Mouse (Mus musculus) limb, embryonic 12.5 days (tissue): Measurements from ENCODE around the gene A530016L24Rik. TPM values are rescaled to one million over a fixed set of nuclear protein-coding genes. Genes with fewer than 3 reads are reported as not detected.

Experiments used
- ATAC-seq: fragments of 200-750 bp; cut with Nextera tagmentation; 2 replicates; pipeline ENCODE4 v1.8.0; 2017; ENCODE audit warnings: low read depth, moderate TSS enrichment; ENCODE audit not compliant: insufficient number of reproducible peaks, insufficient read depth, low FRiP score, low TSS enrichment
- H3K27ac ChIP-seq: fragments of 300-500 bp; sonication (generic); 2 replicates; pipeline ENCODE4 v1.5.1; 2016; ENCODE audit warnings: mild to moderate bottlenecking, moderate library complexity
- H3K27me3 ChIP-seq: fragments of 300-500 bp; sonication (generic); 2 replicates; pipeline ENCODE4 v1.6.1; 2016; ENCODE audit warnings: mild to moderate bottlenecking, moderate library complexity
- H3K36me3 ChIP-seq: fragments of 300-500 bp; sonication (generic); 2 replicates; pipeline ENCODE4 v1.6.1; 2016; ENCODE audit warnings: mild to moderate bottlenecking, moderate library complexity
- H3K4me1 ChIP-seq: fragments of 300-500 bp; sonication (generic); replicated peaks from 2 replicates; pipeline ENCODE4 v1.6.1; 2016
- H3K4me2 ChIP-seq: fragments of 300-500 bp; sonication (generic); 2 replicates; pipeline ENCODE4 v1.6.1; 2016; ENCODE audit warnings: mild to moderate bottlenecking, moderate library complexity
- H3K4me3 ChIP-seq: fragments of 300-500 bp; sonication (generic); replicated peaks from 2 replicates; pipeline ENCODE4 v1.5.1; 2016; ENCODE audit warnings: mild to moderate bottlenecking
- H3K9ac ChIP-seq: fragments of 300-500 bp; sonication (generic); replicated peaks from 2 replicates; pipeline ENCODE4 v1.6.1; 2016; ENCODE audit warnings: mild to moderate bottlenecking, moderate library complexity
- H3K9me3 ChIP-seq: fragments of 300-500 bp; sonication (generic); 2 replicates; pipeline ENCODE4 v1.6.1; 2016; ENCODE audit warnings: mild to moderate bottlenecking, moderate library complexity
- WGBS: fragments of 180-500 bp; shearing (Covaris S2); methylation state at CpG from one replicate; pipeline ENCODE4 v1.1.7; 2016; 5-methylcytosine and 5-hydroxymethylcytosine counted together
- polyA plus RNA-seq: library from polyadenylated mRNA; unstranded; fragments of >200 nt; fragmentation: Nextera tagmentation; extraction: Ambion mirVana; gene quantifications from 2 replicates; pipeline ENCODE4 v1.2.1, GENCODE M21; 2016

Gene A530016L24Rik
- polyA plus RNA-seq, 1 experiment from 2014 or later, result not detected

DNA sequence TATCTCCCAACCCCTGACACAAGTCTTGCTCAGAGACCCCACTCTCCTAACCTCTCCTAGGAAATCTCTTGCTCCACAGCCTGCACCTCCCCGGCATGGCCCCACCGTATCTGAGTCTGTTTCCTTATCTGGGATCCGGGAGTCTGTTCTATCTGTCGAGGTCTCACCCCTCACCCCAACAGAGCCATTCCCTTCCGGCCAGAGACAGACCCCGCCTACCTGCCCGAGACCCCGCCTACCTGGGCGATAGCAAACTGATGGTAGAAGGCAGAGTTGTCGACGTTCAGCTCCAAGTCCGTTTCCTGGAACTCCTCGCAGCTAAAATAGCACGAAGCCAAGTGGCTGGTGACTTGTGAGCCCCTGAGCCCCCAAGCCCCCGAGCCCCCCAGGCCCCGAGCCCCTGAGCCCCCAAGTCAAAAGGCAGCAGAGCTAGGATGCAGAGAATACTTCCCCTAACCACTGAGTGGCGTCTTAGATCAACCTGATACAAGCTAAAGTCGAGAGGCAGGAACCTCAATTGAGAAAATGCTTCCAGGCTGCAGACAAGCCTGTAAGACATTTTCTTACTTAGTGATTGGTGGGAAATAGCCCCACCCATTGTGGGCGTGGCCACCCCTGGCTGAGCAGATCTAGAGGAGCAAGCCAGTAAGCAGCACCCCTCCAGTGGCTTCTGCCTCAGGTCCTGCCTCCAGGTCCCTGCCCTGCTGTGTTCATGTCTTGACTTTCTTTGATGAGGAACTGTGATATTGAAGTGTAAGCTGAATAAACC is 13.9 kb downstream of the A530016L24Rik start:
- H3K36me3 ChIP-seq, result no peaks in the 10 kb centered on the region
- peaks cover 28% of the 10 kb centered on the region for H3K27me3 ChIP-seq
- 30% methylated on average over 19 of the region's 19 CpGs for WGBS
- H3K9ac ChIP-seq, result no peak overlapping the region
- H3K4me1 ChIP-seq, result no peaks in the 10 kb centered on the region
- no peak overlapping the region for H3K27ac ChIP-seq
- H3K4me2 ChIP-seq, result no peak overlapping the region
- no peak overlapping the region for H3K4me3 ChIP-seq
- ATAC-seq, result no peak
- 0 out of 2 replicates have a peak, but pooled peaks cover 5% of the 10 kb centered on the region for H3K9me3 ChIP-seq

- Histone ChIP-seq H3K27ac (no peak overlapping the region), H3K9ac (no peak overlapping the region), H3K4me2 (no peak overlapping the region), H3K4me3 (no peak overlapping the region), H3K9me3 (0 out of 2 replicates have a peak, but pooled peaks cover 5% of the 10 kb centered on the region), H3K36me3 (no peaks in the 10 kb centered on the region), H3K27me3 (peaks cover 54% of the 10 kb centered on the region), H3K4me1 (peaks cover 7% of the 10 kb centered on the region; the same call in 1 of the 2 replicates)
- no peak for ATAC-seq
- WGBS, result 71% methylated on average over 6 of the region's 6 CpGs
Measured at GRCm38 (mm10) chr12:112506267-112506666, 17.0 kb downstream of the A530016L24Rik start.

DNA sequence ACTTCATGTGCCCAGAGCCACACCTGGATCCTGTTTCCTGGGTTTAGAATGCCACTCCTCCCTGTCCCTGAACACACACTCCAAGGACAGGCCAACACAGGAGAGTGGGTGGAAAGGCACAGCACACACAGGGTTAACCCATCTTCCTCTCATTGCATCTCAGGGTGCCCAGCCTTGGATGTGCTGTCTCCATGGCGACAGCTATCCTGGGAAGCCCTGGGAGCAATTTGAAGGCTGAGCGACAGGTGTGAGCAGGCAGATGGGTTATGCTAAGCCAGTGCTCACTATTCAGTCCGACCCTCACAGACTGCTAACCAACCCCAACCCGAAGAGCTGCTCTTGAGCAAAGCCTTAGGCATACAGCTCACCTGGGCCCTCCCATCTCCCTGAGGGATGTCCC is 18.0 kb downstream of the A530016L24Rik start:
- 34% methylated on average over 4 of the region's 4 CpGs for WGBS
- Histone ChIP-seq H3K27me3 (peaks cover 63% of the 10 kb centered on the region), H3K9ac (no peak overlapping the region)

GRCm38 (mm10) chr12:112507984-112508383 is 18.7 kb downstream of the A530016L24Rik start:
- Histone ChIP-seq H3K27ac (no peak overlapping the region), H3K4me1 (peaks cover 7% of the 10 kb centered on the region; the same call in 1 of the 2 replicates), H3K9ac (no peak overlapping the region), H3K27me3 (peaks cover 62% of the 10 kb centered on the region), H3K4me3 (no peak overlapping the region), H3K9me3 (0 out of 2 replicates have a peak, but pooled peaks cover 5% of the 10 kb centered on the region), H3K4me2 (no peak overlapping the region), H3K36me3 (no peaks in the 10 kb centered on the region)
- 73% methylated on average over 3 of the region's 3 CpGs for WGBS
- ATAC-seq, result no peak

More for the DNA sequence above, 18.0 kb downstream of the A530016L24Rik start:
- peaks cover 7% of the 10 kb centered on the region; the same call in 1 of the 2 replicates for H3K4me1 ChIP-seq
- no peak overlapping the region for H3K4me2 ChIP-seq
- H3K27ac ChIP-seq, result no peak overlapping the region
- H3K36me3 ChIP-seq, result no peaks in the 10 kb centered on the region
- H3K4me3 ChIP-seq, result no peak overlapping the region
- no peak for ATAC-seq
- H3K9me3 ChIP-seq, result 0 out of 2 replicates have a peak, but pooled peaks cover 5% of the 10 kb centered on the region

DNA sequence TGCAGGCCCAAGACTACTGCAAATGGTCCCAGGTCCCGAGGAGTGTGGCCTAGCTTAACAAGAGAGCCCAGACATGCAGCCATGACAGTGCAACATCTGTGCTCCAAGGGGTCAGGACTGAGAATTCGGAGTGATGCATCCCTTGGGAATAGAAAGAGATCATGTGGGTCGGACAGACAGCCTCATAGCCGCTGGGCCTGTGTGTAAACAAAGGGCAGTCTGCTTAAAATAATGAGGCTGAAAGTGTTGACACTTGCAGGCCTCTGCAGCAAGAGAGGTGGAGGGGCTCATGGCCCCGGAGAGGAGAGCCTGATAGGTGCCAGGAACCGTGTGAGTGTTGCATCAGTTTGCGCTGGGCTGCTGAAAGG is 21.1 kb downstream of the A530016L24Rik start:
- H3K9me3 ChIP-seq, result no peaks in the 10 kb centered on the region
- no peak for ATAC-seq
- H3K27ac ChIP-seq, result no peak overlapping the region
- peak overlapping the region; percentile 66 for H3K4me2 ChIP-seq
- H3K9ac ChIP-seq, result no peak overlapping the region
- peaks cover 7% of the 10 kb centered on the region; the same call in 1 of the 2 replicates for H3K4me1 ChIP-seq
- peak overlapping the region; percentile 37; the same call in 1 of the 2 replicates for H3K4me3 ChIP-seq
- H3K36me3 ChIP-seq, result no peaks in the 10 kb centered on the region
- WGBS, result 30% methylated on average over 7 of the region's 7 CpGs
- peaks cover 61% of the 10 kb centered on the region for H3K27me3 ChIP-seq

GRCm38 (mm10) chr12:112510733-112511372 is 21.6 kb downstream of the A530016L24Rik start:
- ATAC-seq, result 0 out of 2 replicates have a peak, but pooled peaks have one; percentile 32
- peaks cover 59% of the 10 kb centered on the region for H3K27me3 ChIP-seq
- H3K27ac ChIP-seq, result no peak overlapping the region
- H3K4me2 ChIP-seq, result peak overlapping the region; percentile 66
- no peaks in the 10 kb centered on the region for H3K36me3 ChIP-seq
- peak overlapping the region; percentile 37 for H3K4me3 ChIP-seq
- WGBS, result 4% methylated on average over 62 of the region's 62 CpGs
- H3K9ac ChIP-seq, result no peak overlapping the region
- H3K9me3 ChIP-seq, result no peaks in the 10 kb centered on the region
- H3K4me1 ChIP-seq, result peaks cover 7% of the 10 kb centered on the region; the same call in 1 of the 2 replicates

DNA sequence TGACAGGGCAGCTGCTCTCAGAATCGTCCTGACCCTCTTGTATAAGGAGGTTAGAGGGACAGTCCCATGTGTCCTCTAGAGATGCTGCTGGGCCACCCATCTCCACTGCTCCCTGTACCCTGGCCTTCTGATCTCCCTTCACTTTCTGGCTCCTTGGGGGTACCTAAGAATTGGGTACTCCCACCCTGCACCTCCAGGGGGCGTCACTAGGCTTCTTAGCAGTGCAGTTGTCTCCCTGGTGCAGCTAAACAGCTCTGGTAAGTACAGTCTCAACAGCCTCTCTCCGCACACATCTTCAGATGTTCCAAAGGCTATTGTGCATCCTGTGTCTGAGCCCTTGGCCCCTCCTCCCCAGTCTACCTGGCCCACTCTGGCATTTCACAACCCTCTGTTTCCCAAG is 25.6 kb downstream of the A530016L24Rik start:
- Histone ChIP-seq H3K9ac (no peak overlapping the region), H3K4me1 (peaks cover 18% of the 10 kb centered on the region), H3K4me2 (no peak overlapping the region), H3K27ac (no peak overlapping the region), H3K27me3 (peaks cover 28% of the 10 kb centered on the region), H3K9me3 (no peaks in the 10 kb centered on the region), H3K36me3 (no peaks in the 10 kb centered on the region), H3K4me3 (no peak overlapping the region)
- no peak for ATAC-seq
- WGBS, result 56% methylated on average over 3 of the region's 3 CpGs

- H3K4me3 ChIP-seq, result no peak within 1 kb of the TSS
- 21% methylated on average over 14 of the region's 14 CpGs for WGBS
- peaks cover 10% of the 10 kb centered on the region for H3K27me3 ChIP-seq
- ATAC-seq, result 0 out of 2 replicates have a peak, but pooled peaks have one; percentile 47
- H3K4me2 ChIP-seq, result peak within 1 kb of the TSS; percentile 17; the same call in 1 of the 2 replicates
- peaks cover 11% of the 10 kb centered on the region; the same call in 1 of the 2 replicates for H3K4me1 ChIP-seq
- no peak within 1 kb of the TSS for H3K27ac ChIP-seq
- H3K9ac ChIP-seq, result no peak within 1 kb of the TSS
- H3K36me3 ChIP-seq, result no peaks in the 10 kb centered on the region
- no peaks in the 10 kb centered on the region for H3K9me3 ChIP-seq
Measured at GRCm38 (mm10) chr12:112516697-112517337, 27.6 kb downstream of the A530016L24Rik start, which contains the start of gene Tmem179. Gene Tmem179 (minus strand): TSS chr12:112516747.

DNA sequence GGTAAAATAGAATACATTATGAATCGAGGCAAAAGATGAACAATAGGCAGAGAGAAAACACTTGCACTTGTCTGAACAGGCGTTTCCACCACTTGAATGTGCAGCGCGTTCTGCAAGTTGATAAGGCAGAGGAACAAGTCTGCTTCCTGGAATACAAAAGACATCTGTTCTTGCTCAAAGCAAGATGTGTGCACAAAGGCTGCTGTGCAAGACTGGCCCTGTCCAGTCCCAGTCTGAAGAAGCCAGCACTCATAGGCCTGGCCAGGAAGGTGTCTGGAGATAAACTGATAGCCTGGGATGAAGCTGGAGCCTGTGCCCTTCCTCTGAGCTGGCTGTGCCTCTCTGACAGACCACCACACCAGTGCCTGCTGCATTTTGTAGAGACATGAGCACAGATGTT is 28.9 kb downstream of the A530016L24Rik start:
- H3K27ac ChIP-seq, result no peak overlapping the region
- H3K4me2 ChIP-seq, result no peak overlapping the region
- no peaks in the 10 kb centered on the region for H3K27me3 ChIP-seq
- no peaks in the 10 kb centered on the region for H3K36me3 ChIP-seq
- WGBS, result 51% methylated on average over 4 of the region's 4 CpGs
- no peak overlapping the region for H3K9ac ChIP-seq
- no peak overlapping the region for H3K4me3 ChIP-seq
- no peaks in the 10 kb centered on the region for H3K9me3 ChIP-seq
- peaks cover 11% of the 10 kb centered on the region; the same call in 1 of the 2 replicates for H3K4me1 ChIP-seq
- no peak for ATAC-seq

DNA sequence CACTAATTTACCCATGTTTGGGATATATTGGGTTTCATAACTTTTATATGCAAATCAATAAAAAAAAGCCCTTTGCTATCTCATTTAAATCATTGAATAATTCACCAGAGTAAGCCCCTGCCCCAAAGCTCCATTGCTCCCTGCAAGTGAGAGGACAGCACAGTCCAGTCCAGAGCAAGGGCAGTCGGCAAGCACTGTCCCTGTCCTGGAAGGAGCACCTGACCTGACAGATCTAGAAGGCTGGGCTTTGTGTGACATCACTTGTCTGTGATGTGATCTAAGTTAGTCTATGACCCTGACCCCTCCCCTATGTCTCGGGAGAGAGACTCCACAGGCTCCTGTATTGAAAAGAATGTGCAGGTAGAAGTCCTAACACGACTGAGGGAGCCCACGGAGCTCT is 44.5 kb downstream of the A530016L24Rik start:
- 57% methylated on average over 4 of the region's 4 CpGs for WGBS
- no peaks in the 10 kb centered on the region for H3K36me3 ChIP-seq
- H3K4me1 ChIP-seq, result no peaks in the 10 kb centered on the region
- peaks cover 10% of the 10 kb centered on the region; the same call in 1 of the 2 replicates for H3K27me3 ChIP-seq
- no peak overlapping the region for H3K4me2 ChIP-seq
- H3K4me3 ChIP-seq, result no peak overlapping the region
- no peak for ATAC-seq
- H3K9ac ChIP-seq, result no peak overlapping the region
- H3K9me3 ChIP-seq, result no peaks in the 10 kb centered on the region
- H3K27ac ChIP-seq, result no peak overlapping the region

DNA sequence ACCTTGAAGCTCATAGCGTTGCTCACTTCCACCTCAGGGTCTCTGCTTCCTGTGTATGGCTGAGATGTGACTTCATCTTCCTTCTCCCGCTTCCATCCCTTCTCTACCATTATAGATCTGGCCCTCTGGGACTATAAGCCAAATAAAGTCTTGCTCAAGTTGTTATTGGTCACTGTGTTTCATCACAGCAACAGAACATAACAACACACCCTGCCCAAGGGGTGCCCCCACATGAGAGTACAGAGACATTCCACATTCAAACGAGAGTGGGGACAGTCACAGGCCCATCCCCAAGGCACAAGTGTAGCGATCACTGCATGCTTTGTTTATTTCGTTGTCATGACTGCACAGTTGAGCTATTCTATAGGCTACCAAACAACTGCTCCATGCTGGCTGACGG is 48.0 kb downstream of the A530016L24Rik start:
- WGBS, result 81% methylated on average over 6 of the region's 6 CpGs
- H3K4me2 ChIP-seq, result no peak overlapping the region

More for the DNA sequence above, 48.0 kb downstream of the A530016L24Rik start:
- H3K4me1 ChIP-seq, result peaks cover 14% of the 10 kb centered on the region; the same call in 1 of the 2 replicates
- peaks cover 16% of the 10 kb centered on the region for H3K27me3 ChIP-seq
- no peaks in the 10 kb centered on the region for H3K9me3 ChIP-seq
- H3K4me3 ChIP-seq, result no peak overlapping the region
- H3K36me3 ChIP-seq, result no peaks in the 10 kb centered on the region
- H3K9ac ChIP-seq, result no peak overlapping the region
- ATAC-seq, result no peak
- H3K27ac ChIP-seq, result no peak overlapping the region
